Mouse (Mus musculus) hindlimb bud, embryonic 11.5 days (tissue): ENCODE results near the gene Clpb.
"Not testable (repeated sequence)": the region's sequence is repeated elsewhere in the genome, so short reads cannot be mapped to it uniquely, and the experiment has no call there.

Experiments
- DNase-seq: peaks from one replicate; pipeline ENCODE4 v3.0.0-alpha.2; 2012; ENCODE audit warnings: low read depth, low spot score; ENCODE audit errors: extremely low spot score

The Clpb gene

GRCm38 (mm10) chr7:101663514-101664159 lies at the start of gene Clpb:
Gene Clpb, plus strand, starts transcription at chr7:101663633.
- DNase-seq: peak; percentile 94

- DNase-seq: no peak
Measured at GRCm38 (mm10) chr7:101615406-101615805, 48.0 kb upstream of the Clpb start.

- DNase-seq: no peak
Measured at GRCm38 (mm10) chr7:101616136-101616835, 47.1 kb upstream of the Clpb start.

GRCm38 (mm10) chr7:101617438-101618165 lies 45.8 kb upstream of the Clpb start:
- DNase-seq: no peak

GRCm38 (mm10) chr7:101618273-101618672 lies 45.2 kb upstream of the Clpb start:
- no peak for DNase-seq

GRCm38 (mm10) chr7:101620373-101620772 lies 43.1 kb upstream of the Clpb start:
- DNase-seq: peak; percentile 8

GRCm38 (mm10) chr7:101621861-101622260 lies 41.6 kb upstream of the Clpb start:
- DNase-seq: not testable (repeated sequence)

- DNase-seq: no peak
Measured at GRCm38 (mm10) chr7:101624283-101624682, 39.1 kb upstream of the Clpb start.

- DNase-seq: not testable (repeated sequence)
Measured at GRCm38 (mm10) chr7:101627166-101627565, 36.3 kb upstream of the Clpb start.

GRCm38 (mm10) chr7:101628481-101628880 lies 35.0 kb upstream of the Clpb start:
- DNase-seq: no peak

GRCm38 (mm10) chr7:101633629-101634177 lies 29.7 kb upstream of the Clpb start:
- DNase-seq: no peak

GRCm38 (mm10) chr7:101634513-101634912 lies 28.9 kb upstream of the Clpb start:
- no peak for DNase-seq

- DNase-seq: no peak
Measured at GRCm38 (mm10) chr7:101636056-101636455, 27.4 kb upstream of the Clpb start.

- no peak for DNase-seq
Measured at GRCm38 (mm10) chr7:101643879-101644278, 19.6 kb upstream of the Clpb start.

- no peak for DNase-seq
Measured at GRCm38 (mm10) chr7:101649729-101650128, 13.7 kb upstream of the Clpb start.

- no peak for DNase-seq
Measured at GRCm38 (mm10) chr7:101650565-101650964, 12.9 kb upstream of the Clpb start.

GRCm38 (mm10) chr7:101653681-101654209 lies 9.7 kb upstream of the Clpb start:
- DNase-seq: no peak

GRCm38 (mm10) chr7:101654936-101655335 lies 8.5 kb upstream of the Clpb start:
- no peak for DNase-seq

- no peak for DNase-seq
Measured at GRCm38 (mm10) chr7:101662006-101662405, 1.4 kb upstream of the Clpb start.

GRCm38 (mm10) chr7:101666581-101666980 lies 3.1 kb downstream of the Clpb start:
- no peak for DNase-seq

- no peak for DNase-seq
Measured at GRCm38 (mm10) chr7:101671601-101672280, 8.3 kb downstream of the Clpb start.
